Mouse (Mus musculus) forebrain, postnatal 0 days (tissue): ENCODE measurements around the gene Ppl. TPM values are rescaled to one million over a fixed set of nuclear protein-coding genes. Genes with fewer than 3 reads are reported as not detected.

Source experiments
- ATAC-seq: fragments of 200-750 bp; cut with Nextera tagmentation; 2 replicates; pipeline ENCODE4 v1.8.0; 2017; ENCODE audit warnings: mild to moderate bottlenecking, moderate library complexity
- DNase-seq: peaks from one replicate; pipeline ENCODE4 v3.0.0-alpha.2; 2015
- H3K27ac ChIP-seq: fragments of 300-500 bp; sonication (generic); 2 replicates; pipeline ENCODE4 v1.5.1; 2014; ENCODE audit warnings: low read depth, mild to moderate bottlenecking, antibody characterized with exemption, low read length, moderate library complexity, mixed read lengths
- H3K27me3 ChIP-seq: fragments of 300-500 bp; sonication (generic); 2 replicates; pipeline ENCODE4 v1.6.1; 2014; ENCODE audit warnings: mild to moderate bottlenecking, low read length, mixed read lengths; ENCODE audit not compliant: insufficient read depth
- H3K36me3 ChIP-seq: fragments of 300-500 bp; sonication (generic); 2 replicates; pipeline ENCODE4 v1.6.1; 2014; ENCODE audit warnings: mild to moderate bottlenecking, moderate library complexity; ENCODE audit not compliant: insufficient read depth
- H3K4me1 ChIP-seq: fragments of 300-500 bp; sonication (generic); 2 replicates; pipeline ENCODE4 v1.6.1; 2014; ENCODE audit warnings: antibody characterized with exemption; ENCODE audit not compliant: insufficient read depth
- H3K4me2 ChIP-seq: fragments of 300-500 bp; sonication (generic); 2 replicates; pipeline ENCODE4 v1.6.1; 2014; ENCODE audit warnings: low read depth, mild to moderate bottlenecking, moderate library complexity
- H3K4me3 ChIP-seq: fragments of 300-500 bp; sonication (generic); 2 replicates; pipeline ENCODE4 v1.5.1; 2014; ENCODE audit warnings: low read depth, low read length, mixed read lengths
- H3K9ac ChIP-seq: fragments of 300-500 bp; sonication (generic); 2 replicates; pipeline ENCODE4 v1.6.1; 2014; ENCODE audit warnings: mild to moderate bottlenecking
- H3K9me3 ChIP-seq: fragments of 300-500 bp; sonication (generic); 2 replicates; pipeline ENCODE4 v1.6.1; 2016; ENCODE audit warnings: low read length
- CTCF ChIP-seq: sonication (generic); IDR thresholded peaks from 2 replicates; pipeline ENCODE4 v1.5.1; 2016; ENCODE audit warnings: antibody characterized with exemption, control low read depth, low read depth
- WGBS: fragments of 180-500 bp; shearing (Covaris S2); extraction: QIAGEN DNeasy Blood & Tissue Kit; methylation state at CpG from one replicate; pipeline ENCODE4 v1.1.7; 2014; 5-methylcytosine and 5-hydroxymethylcytosine counted together
- polyA plus RNA-seq: library from polyadenylated mRNA; unstranded; fragments of >200 nt; fragmentation: Nextera tagmentation; extraction: Ambion mirVana; gene quantifications from 2 replicates; pipeline ENCODE4 v1.2.1, GENCODE M21; 2015
- total RNA-seq: library from RNA; depleted of rRNA; stranded (reverse); fragments of >200 nt; gene quantifications from 2 replicates; pipeline ENCODE4 v1.2.3, GENCODE M21; 2014

Ppl gene
- total and polyA plus RNA-seq, 2 experiments from 2014 or later, result 0.07 to 0.10 TPM

- no peak overlapping the region for H3K9ac ChIP-seq
- ATAC-seq (no peak), DNase-seq (no peak)
- TF ChIP-seq CTCF, result no peak
- H3K4me3 ChIP-seq, result no peak overlapping the region
- no peak overlapping the region for H3K4me2 ChIP-seq
- WGBS, result 86% methylated on average over 7 of the region's 7 CpGs
- no peak overlapping the region for H3K27ac ChIP-seq
- H3K4me1 ChIP-seq, result no peaks in the 10 kb centered on the region
- no peaks in the 10 kb centered on the region for H3K9me3 ChIP-seq
- no peaks in the 10 kb centered on the region for H3K27me3 ChIP-seq
- H3K36me3 ChIP-seq, result no peaks in the 10 kb centered on the region
These were observed 22.3 kb downstream of the Ppl start for GRCm38 (mm10) chr16:5109877-5110276.

GRCm38 (mm10) chr16:5101000-5101399 is 31.2 kb downstream of the Ppl start:
- H3K9me3 ChIP-seq, result no peaks in the 10 kb centered on the region
- H3K9ac ChIP-seq, result no peak overlapping the region
- H3K4me1 ChIP-seq, result no peaks in the 10 kb centered on the region
- no peaks in the 10 kb centered on the region for H3K36me3 ChIP-seq
- ATAC-seq (no peak), DNase-seq (no peak)
- no peak overlapping the region for H3K27ac ChIP-seq
- no peak for TF ChIP-seq CTCF
- no peak overlapping the region for H3K4me3 ChIP-seq
- no peak overlapping the region for H3K4me2 ChIP-seq
- 61% methylated on average over 6 of the region's 6 CpGs for WGBS
- no peaks in the 10 kb centered on the region for H3K27me3 ChIP-seq

- Histone ChIP-seq H3K4me1 (no peaks in the 10 kb centered on the region), H3K36me3 (no peaks in the 10 kb centered on the region), H3K4me3 (no peak overlapping the region), H3K27ac (no peak overlapping the region), H3K9ac (no peak overlapping the region), H3K27me3 (no peaks in the 10 kb centered on the region), H3K9me3 (no peaks in the 10 kb centered on the region), H3K4me2 (no peak overlapping the region)
- 80% methylated on average over 8 of the region's 8 CpGs for WGBS
- no peak for TF ChIP-seq CTCF
- no peak for ATAC-seq
- DNase-seq, result no peak
These were observed 35.7 kb downstream of the Ppl start for GRCm38 (mm10) chr16:5096504-5096903.

- Histone ChIP-seq H3K9me3 (no peaks in the 10 kb centered on the region), H3K36me3 (0 out of 2 replicates have a peak, but pooled peaks cover 5% of the 10 kb centered on the region), H3K4me2 (no peak overlapping the region), H3K27me3 (no peaks in the 10 kb centered on the region), H3K4me1 (no peaks in the 10 kb centered on the region), H3K9ac (no peak overlapping the region), H3K27ac (no peak overlapping the region), H3K4me3 (no peak overlapping the region)
- no peak for DNase-seq
- TF ChIP-seq CTCF, result no peak
- WGBS, result 85% methylated on average over 5 of the region's 5 CpGs
- no peak for ATAC-seq
These were observed 38.9 kb downstream of the Ppl start for GRCm38 (mm10) chr16:5093285-5093684.

GRCm38 (mm10) chr16:5089021-5089420 is 43.2 kb downstream of the Ppl start:
- H3K4me2 ChIP-seq, result no peak overlapping the region
- no peaks in the 10 kb centered on the region for H3K4me1 ChIP-seq
- 76% methylated on average over 10 of the region's 10 CpGs for WGBS
- DNase-seq, result no peak
- H3K9me3 ChIP-seq, result no peaks in the 10 kb centered on the region
- TF ChIP-seq CTCF, result no peak
- no peak overlapping the region for H3K9ac ChIP-seq
- no peaks in the 10 kb centered on the region for H3K27me3 ChIP-seq
- ATAC-seq, result no peak
- no peak overlapping the region for H3K4me3 ChIP-seq
- peaks cover 39% of the 10 kb centered on the region for H3K36me3 ChIP-seq
- no peak overlapping the region for H3K27ac ChIP-seq

GRCm38 (mm10) chr16:5086179-5086578 is 46.0 kb downstream of the Ppl start:
- H3K27me3 ChIP-seq, result no peaks in the 10 kb centered on the region
- 97% methylated on average over 2 of the region's 2 CpGs for WGBS
- no peak for DNase-seq
- H3K4me1 ChIP-seq, result no peaks in the 10 kb centered on the region
- H3K9me3 ChIP-seq, result no peaks in the 10 kb centered on the region
- no peak overlapping the region for H3K9ac ChIP-seq
- H3K27ac ChIP-seq, result no peak overlapping the region
- no peak for ATAC-seq
- H3K4me3 ChIP-seq, result no peak overlapping the region
- no peak overlapping the region for H3K4me2 ChIP-seq
- peaks cover 65% of the 10 kb centered on the region for H3K36me3 ChIP-seq
- no peak for TF ChIP-seq CTCF

- TF ChIP-seq CTCF, result no peak
- Histone ChIP-seq H3K4me3 (no peak overlapping the region), H3K27ac (no peak overlapping the region), H3K4me1 (no peaks in the 10 kb centered on the region), H3K27me3 (no peaks in the 10 kb centered on the region), H3K9ac (no peak overlapping the region), H3K9me3 (no peaks in the 10 kb centered on the region), H3K4me2 (no peak overlapping the region), H3K36me3 (peaks cover 67% of the 10 kb centered on the region)
- no peak for ATAC-seq
- 97% methylated on average over 4 of the region's 4 CpGs for WGBS
- DNase-seq, result no peak
These were observed 47.0 kb downstream of the Ppl start for GRCm38 (mm10) chr16:5085196-5085595.

GRCm38 (mm10) chr16:5074341-5074740 is 57.9 kb downstream of the Ppl start:
- H3K4me3 ChIP-seq, result no peak overlapping the region
- no peak overlapping the region for H3K27ac ChIP-seq
- H3K9me3 ChIP-seq, result no peaks in the 10 kb centered on the region
- peaks cover 89% of the 10 kb centered on the region for H3K36me3 ChIP-seq
- H3K4me2 ChIP-seq, result no peak overlapping the region
- 91% methylated on average over 5 of the region's 5 CpGs for WGBS
- no peaks in the 10 kb centered on the region for H3K4me1 ChIP-seq
- H3K27me3 ChIP-seq, result no peaks in the 10 kb centered on the region
- no peak for TF ChIP-seq CTCF
- H3K9ac ChIP-seq, result no peak overlapping the region
- DNase-seq (no peak), ATAC-seq (no peak)
